Mouse (Mus musculus) intestine, postnatal 0 days (tissue): ENCODE measurements around the gene Fbxw2. TPM values are rescaled to one million over a fixed set of nuclear protein-coding genes. Genes with fewer than 3 reads are reported as not detected.
"Not testable (repeated sequence)": the region's sequence is repeated elsewhere in the genome, so short reads cannot be mapped to it uniquely, and the experiment has no call there.

ENCODE experiments used
- ATAC-seq: fragments of 200-750 bp; cut with Nextera tagmentation; 2 replicates; pipeline ENCODE4 v1.8.0; 2017; ENCODE audit warnings: mild to moderate bottlenecking, moderate TSS enrichment, moderate library complexity
- H3K27ac ChIP-seq: fragments of 300-500 bp; sonication (generic); 2 replicates; pipeline ENCODE4 v1.5.1; 2014; ENCODE audit warnings: mild to moderate bottlenecking, low read depth, low read length, moderate library complexity
- H3K27me3 ChIP-seq: fragments of 300-500 bp; sonication (generic); replicated peaks from 2 replicates; pipeline ENCODE4 v1.6.1; 2014; ENCODE audit warnings: low read length, mixed read lengths; ENCODE audit not compliant: control insufficient read depth, insufficient read depth
- H3K36me3 ChIP-seq: fragments of 300-500 bp; sonication (generic); 2 replicates; pipeline ENCODE4 v1.6.1; 2014; ENCODE audit warnings: mild to moderate bottlenecking, moderate library complexity; ENCODE audit not compliant: control insufficient read depth, insufficient read depth
- H3K4me1 ChIP-seq: fragments of 300-500 bp; sonication (generic); replicated peaks from 2 replicates; pipeline ENCODE4 v1.6.1; 2014; ENCODE audit warnings: antibody characterized with exemption, low read length, mixed read lengths; ENCODE audit not compliant: control insufficient read depth, insufficient read depth
- H3K4me2 ChIP-seq: fragments of 300-500 bp; sonication (generic); replicated peaks from 2 replicates; pipeline ENCODE4 v1.6.1; 2014; ENCODE audit warnings: low read depth, mild to moderate bottlenecking, moderate library complexity
- H3K4me3 ChIP-seq: fragments of 300-500 bp; sonication (generic); 2 replicates; pipeline ENCODE4 v1.5.1; 2014; ENCODE audit warnings: low read depth, low read length
- H3K9ac ChIP-seq: fragments of 300-500 bp; sonication (generic); 2 replicates; pipeline ENCODE4 v1.6.1; 2014; ENCODE audit warnings: mild to moderate bottlenecking, low read depth, low read length
- H3K9me3 ChIP-seq: fragments of 300-500 bp; sonication (generic); 2 replicates; pipeline ENCODE4 v1.6.1; 2016; ENCODE audit warnings: mixed run types; ENCODE audit not compliant: control insufficient read depth
- CTCF ChIP-seq: sonication (generic); IDR thresholded peaks from 2 replicates; pipeline ENCODE4 v1.5.1; 2016; ENCODE audit warnings: low read depth, mild to moderate bottlenecking, control low read depth, antibody characterized with exemption, moderate library complexity
- WGBS: fragments of 180-500 bp; shearing (Covaris S2); extraction: QIAGEN DNeasy Blood & Tissue Kit; methylation state at CpG from one replicate; pipeline ENCODE4 v1.1.7; 2014; 5-methylcytosine and 5-hydroxymethylcytosine counted together
- polyA plus RNA-seq: library from polyadenylated mRNA; unstranded; fragments of >200 nt; fragmentation: Nextera tagmentation; extraction: Ambion mirVana; gene quantifications from 2 replicates; pipeline ENCODE4 v1.2.1, GENCODE M21; 2015

Gene Fbxw2
- polyA plus RNA-seq, 1 experiment from 2014 or later = 36.8 TPM

GRCm38 (mm10) chr2:34771368-34772226, 54.5 kb downstream of the Fbxw2 start, which contains the start of gene Hspa5:
Gene Hspa5, plus strand, starts transcription at chr2:34771970.
- Histone ChIP-seq H3K4me3 (peak within 1 kb of the TSS; percentile 87), H3K4me2 (peak within 1 kb of the TSS; percentile 73), H3K4me1 (0 out of 2 replicates have a peak, but pooled peaks cover 12% of the 10 kb centered on the region), H3K27ac (peak within 1 kb of the TSS; percentile 90), H3K9me3 (no peaks in the 10 kb centered on the region), H3K36me3 (peaks cover 30% of the 10 kb centered on the region), H3K27me3 (no peaks in the 10 kb centered on the region), H3K9ac (peak within 1 kb of the TSS; percentile 93)
- no peak for TF ChIP-seq CTCF
- ATAC-seq = peak; percentile 98
- 0% methylated on average over 60 of the region's 60 CpGs for WGBS

- H3K4me3 ChIP-seq = peak overlapping the region; percentile 87
- H3K36me3 ChIP-seq = peaks cover 24% of the 10 kb centered on the region
- 0 out of 2 replicates have a peak, but pooled peaks cover 12% of the 10 kb centered on the region for H3K4me1 ChIP-seq
- H3K27me3 ChIP-seq = no peaks in the 10 kb centered on the region
- H3K9me3 ChIP-seq = no peaks in the 10 kb centered on the region
- TF ChIP-seq CTCF = no peak
- 0% methylated on average over 6 of the region's 6 CpGs for WGBS
- H3K27ac ChIP-seq = peak overlapping the region; percentile 84
- peak overlapping the region; percentile 87 for H3K9ac ChIP-seq
- ATAC-seq = no peak
- H3K4me2 ChIP-seq = peak overlapping the region; percentile 73
These were observed 55.2 kb downstream of the Fbxw2 start for GRCm38 (mm10) chr2:34770951-34771350.

GRCm38 (mm10) chr2:34770049-34770448, 56.1 kb downstream of the Fbxw2 start:
- H3K9ac ChIP-seq = no peak overlapping the region
- no peak overlapping the region for H3K27ac ChIP-seq
- WGBS = 70% methylated on average over 2 of the region's 2 CpGs
- 0 out of 2 replicates have a peak overlapping the region, but pooled peaks have one; percentile 73 for H3K4me2 ChIP-seq
- H3K36me3 ChIP-seq = peaks cover 15% of the 10 kb centered on the region
- H3K4me3 ChIP-seq = no peak overlapping the region
- 0 out of 2 replicates have a peak, but pooled peaks cover 12% of the 10 kb centered on the region for H3K4me1 ChIP-seq
- H3K9me3 ChIP-seq = no peaks in the 10 kb centered on the region
- no peak for TF ChIP-seq CTCF
- H3K27me3 ChIP-seq = no peaks in the 10 kb centered on the region
- ATAC-seq = no peak

- H3K4me3 ChIP-seq = no peak overlapping the region
- no peak for ATAC-seq
- H3K27me3 ChIP-seq = no peaks in the 10 kb centered on the region
- H3K4me2 ChIP-seq = no peak overlapping the region
- TF ChIP-seq CTCF = no peak
- H3K36me3 ChIP-seq = no peaks in the 10 kb centered on the region
- no peak overlapping the region for H3K27ac ChIP-seq
- H3K9ac ChIP-seq = no peak overlapping the region
- H3K4me1 ChIP-seq = no peaks in the 10 kb centered on the region
- H3K9me3 ChIP-seq = no peaks in the 10 kb centered on the region
- 61% methylated on average over 12 of the region's 12 CpGs for WGBS
These were observed 61.3 kb downstream of the Fbxw2 start for GRCm38 (mm10) chr2:34764801-34765200.

- H3K4me1 ChIP-seq = no peaks in the 10 kb centered on the region
- no peak overlapping the region for H3K9ac ChIP-seq
- no peaks in the 10 kb centered on the region for H3K9me3 ChIP-seq
- no peak overlapping the region for H3K4me2 ChIP-seq
- no peak overlapping the region for H3K4me3 ChIP-seq
- no peaks in the 10 kb centered on the region for H3K27me3 ChIP-seq
- ATAC-seq = no peak
- TF ChIP-seq CTCF = no peak
- no peak overlapping the region for H3K27ac ChIP-seq
- no peaks in the 10 kb centered on the region for H3K36me3 ChIP-seq
- WGBS = 55% methylated on average over 2 of the region's 2 CpGs
These were observed 63.2 kb downstream of the Fbxw2 start for GRCm38 (mm10) chr2:34762872-34763271.

GRCm38 (mm10) chr2:34762174-34762573, 63.9 kb downstream of the Fbxw2 start:
- no peak overlapping the region for H3K4me3 ChIP-seq
- no peaks in the 10 kb centered on the region for H3K9me3 ChIP-seq
- H3K27ac ChIP-seq = no peak overlapping the region
- no peaks in the 10 kb centered on the region for H3K4me1 ChIP-seq
- no peaks in the 10 kb centered on the region for H3K27me3 ChIP-seq
- no peak for ATAC-seq
- WGBS = 60% methylated on average over 2 of the region's 2 CpGs
- H3K36me3 ChIP-seq = no peaks in the 10 kb centered on the region
- no peak overlapping the region for H3K9ac ChIP-seq
- TF ChIP-seq CTCF = no peak
- H3K4me2 ChIP-seq = no peak overlapping the region

- H3K9ac ChIP-seq, H3K36me3 ChIP-seq, H3K27me3 ChIP-seq, ATAC-seq, H3K4me1 ChIP-seq, H3K4me3 ChIP-seq, H3K9me3 ChIP-seq, H3K27ac ChIP-seq, H3K4me2 ChIP-seq: not testable (repeated sequence)
- 88% methylated on average over 5 of the region's 5 CpGs for WGBS
These were observed 64.8 kb downstream of the Fbxw2 start for GRCm38 (mm10) chr2:34761272-34761671.
